Mouse (Mus musculus) heart, postnatal 36 days (tissue): ENCODE measurements around the gene Rrn3. TPM values are rescaled to one million over a fixed set of nuclear protein-coding genes. Genes with fewer than 3 reads are reported as not detected.

Experiments used
- DNase-seq, 2 experiments: peaks; one replicate each; pipeline ENCODE4 v3.0.0; 2021 to 2022
- intact Hi-C: fragments of 180-260 bp; cut with DNase I; formaldehyde crosslinking; loops from one replicate; pipeline ENCODE4 v1.15.1; 2025
- microRNA-seq, 2 experiments: library from miRNA; unstranded; fragments of <30 nt; microRNA quantifications; one replicate each; pipeline ENCODE4 v1.2.0; 2021; ENCODE audit warnings: borderline number of aligned reads in 2 of 2
- total RNA-seq, 2 experiments: library from RNA; stranded (reverse); gene quantifications; 2 replicates each; pipeline ENCODE4 v1.2.3; 2021

Rrn3 gene
- total RNA-seq, 2 experiments from 2014 or later: 37.9 to 40.0 TPM

DNA sequence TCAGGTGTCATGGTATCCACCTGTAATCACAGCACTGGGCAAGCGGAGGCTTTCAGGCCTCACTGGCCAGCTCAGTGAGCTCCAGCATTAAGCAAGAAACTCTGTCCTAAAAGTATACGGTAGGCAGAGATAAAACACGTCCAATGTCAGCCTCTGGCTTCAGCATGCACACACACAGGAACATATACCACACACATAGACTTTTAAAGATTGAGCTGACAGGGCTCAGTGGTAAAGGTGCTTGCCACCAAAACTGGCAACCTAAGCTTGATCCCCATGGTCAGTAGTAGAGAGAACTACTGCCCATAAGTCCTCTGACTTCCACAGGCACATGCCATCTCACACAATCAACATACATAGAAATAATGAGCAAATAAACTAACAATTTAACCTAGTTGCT, 60.4 kb downstream of the Rrn3 start:
- intact Hi-C loops: no loop called here
- DNase-seq: no peak

DNA sequence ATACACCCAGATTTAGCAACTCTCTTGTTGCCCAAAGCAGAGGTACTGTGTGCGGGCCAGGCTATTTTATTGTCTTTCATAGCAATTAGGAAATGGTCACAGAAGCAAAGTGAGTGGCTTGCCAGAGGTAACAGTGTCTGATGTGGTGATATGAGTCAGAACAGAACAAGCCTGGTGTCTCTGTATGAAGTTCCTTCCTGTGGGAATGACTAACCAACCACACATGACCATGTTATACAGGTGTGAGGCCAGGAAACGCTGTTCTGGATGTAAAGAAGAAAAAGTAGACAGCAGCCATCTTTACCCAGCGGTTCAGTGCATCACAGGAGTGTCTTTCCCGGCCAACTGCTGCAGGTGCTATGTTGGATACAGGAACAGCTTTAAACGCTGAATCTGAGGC, 64.5 kb downstream of the Rrn3 start:
- no peak for DNase-seq
- intact Hi-C loops: no loop called here

- no peak for DNase-seq
These were observed 66.2 kb downstream of the Rrn3 start for GRCm38 (mm10) chr16:13846675-13847074.

DNA sequence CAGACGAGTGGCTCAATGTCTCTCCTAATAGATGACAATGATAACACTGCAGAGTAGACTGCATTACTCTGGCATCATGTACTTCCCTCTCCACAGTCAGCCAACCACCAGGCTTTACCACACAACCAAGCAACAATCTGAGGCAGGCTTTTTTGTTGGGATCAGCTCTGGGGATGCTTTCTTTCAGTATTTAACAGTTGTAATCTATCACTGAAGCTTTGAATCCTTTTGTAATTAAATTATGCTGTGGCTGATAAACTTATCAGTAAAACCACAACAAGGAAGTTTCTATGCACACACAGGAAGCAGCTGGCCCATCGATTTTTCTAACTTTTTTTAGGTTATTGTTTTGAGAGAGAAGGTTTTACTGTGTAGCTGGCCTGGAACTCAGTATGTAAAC, 67.8 kb downstream of the Rrn3 start:
- intact Hi-C loops: no loop called here
- DNase-seq: no peak

More at GRCm38 (mm10) chr16:13846675-13847074, 66.2 kb downstream of the Rrn3 start:
- intact Hi-C loops: no loop called here

GRCm38 (mm10) chr16:13851446-13851845, 70.9 kb downstream of the Rrn3 start:
- intact Hi-C loops: no loop called here
- no peak for DNase-seq

DNA sequence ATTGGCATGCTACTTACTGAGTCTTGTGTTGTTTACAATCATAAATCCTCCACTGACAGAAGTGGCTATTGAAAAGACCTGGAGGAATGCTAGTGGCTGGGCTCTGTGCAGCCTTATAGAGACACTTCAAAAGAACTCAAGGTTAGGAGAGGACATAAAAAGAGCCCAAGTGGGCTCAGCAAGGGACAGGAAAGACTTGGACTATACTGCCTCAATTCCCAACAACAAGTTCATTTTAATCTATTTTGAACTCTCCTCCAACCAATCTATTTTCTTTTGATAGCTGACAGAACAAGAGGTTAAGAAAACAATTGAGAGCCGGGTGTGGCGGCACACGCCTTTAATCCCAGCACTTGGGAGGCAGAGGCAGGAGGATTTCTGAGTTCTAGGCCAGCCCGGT, 73.4 kb downstream of the Rrn3 start:
- DNase-seq: no peak
- intact Hi-C loops: loop anchor here (1.0 kb wide), 1 partner anchor 12 kb away; no protein-coding TSS in a partner anchor

Small RNA genes within 50 kb of the gene (microRNA-seq; reads per million reads assigned to microRNA genes)
- 0 reads per million in 2 experiments for gene Gm27734

Other genes starting within 250 kb of the Rrn3 start
- 10 to 100 TPM in 1 of 2 experiments, 1 to 10 TPM in 1; 9.0 to 10.9 TPM for gene Parn, start 112.5 kb upstream of the Rrn3 start, total RNA-seq
- gene Bfar, start 108.8 kb upstream of the Rrn3 start, total RNA-seq: 10 to 100 TPM; 50.5 to 54.8 TPM
- gene 3110001I22Rik, start 108.8 kb upstream of the Rrn3 start, total RNA-seq: 1 to 10 TPM; 2.5 to 3.4 TPM
- gene Pla2g10, start 49.7 kb upstream of the Rrn3 start, total RNA-seq: not detected
- gene Ntan1, start 38.1 kb downstream of the Rrn3 start, total RNA-seq: 10 to 100 TPM; 51.9 to 52.2 TPM
- gene Pdxdc1, start 122.4 kb downstream of the Rrn3 start, total RNA-seq: 10 to 100 TPM; 82.7 to 86.9 TPM
- 1 to 10 TPM in 1 of 2 experiments, under 1 TPM in 1; 0.76 to 1.4 TPM for gene Mpv17l, start 122.5 kb downstream of the Rrn3 start, total RNA-seq
- gene 2900011O08Rik, start 205.9 kb downstream of the Rrn3 start, total RNA-seq: not detected
- not detected for gene Ifitm7, start 206.2 kb downstream of the Rrn3 start, total RNA-seq